Mouse (Mus musculus): ENCODE measurements around the gene Psmb2.

- TF ChIP-seq GATA1 (IDR thresholded peaks at IDR 0.05; ENCODE audit: low read depth, low read length) = no peak
- TF ChIP-seq KAT2A (conservative IDR thresholded peaks at IDR 0.05; ENCODE audit: low read depth, low read length) = no peak
- no peak for TF ChIP-seq JUND (IDR thresholded peaks at IDR 0.05; ENCODE audit: low read depth, low read length)
- peak; percentile 47 to 72 (median 67) for TF ChIP-seq CTCF (IDR thresholded peaks at IDR 0.05 in 2 of 3, conservative IDR thresholded peaks at IDR 0.05 in 1 of 3; ENCODE audit: control insufficient read depth in 1 of 3, insufficient read depth in 1 of 3, low read depth in 2 of 3, low read length in 3 of 3, poor library complexity in 1 of 3, severe bottlenecking in 1 of 3)
- no peak for TF ChIP-seq MAFK (IDR thresholded peaks at IDR 0.05; ENCODE audit: borderline replicate concordance, low read depth, low read length)
- TF ChIP-seq POLR2A (IDR thresholded peaks at IDR 0.05; ENCODE audit: control insufficient read depth in 1 of 2, insufficient read depth in 1 of 2, low read depth in 1 of 2, low read length in 2 of 2, poor library complexity in 1 of 2) = no peak
- TF ChIP-seq ZC3H11A (IDR thresholded peaks at IDR 0.05; ENCODE audit: low read depth, low read length) = peak; percentile 54
- TF ChIP-seq CHD1 (IDR thresholded peaks at IDR 0.05; ENCODE audit: low read depth, low read length) = no peak
- TF ChIP-seq TAL1 (IDR thresholded peaks at IDR 0.05; ENCODE audit: low read length) = no peak
- no peak for TF ChIP-seq NRF1 (IDR thresholded peaks at IDR 0.05; ENCODE audit: insufficient read depth, low read depth, low read length, poor library complexity, severe bottlenecking)
Observed at GRCm38 (mm10) chr4:126745506-126746193, 68.2 kb downstream of the Psmb2 start.

Data from MEL (cell line).